Comparison of ENCODE assay signal across 8 mouse cellular contexts in the genomic region with DNA sequence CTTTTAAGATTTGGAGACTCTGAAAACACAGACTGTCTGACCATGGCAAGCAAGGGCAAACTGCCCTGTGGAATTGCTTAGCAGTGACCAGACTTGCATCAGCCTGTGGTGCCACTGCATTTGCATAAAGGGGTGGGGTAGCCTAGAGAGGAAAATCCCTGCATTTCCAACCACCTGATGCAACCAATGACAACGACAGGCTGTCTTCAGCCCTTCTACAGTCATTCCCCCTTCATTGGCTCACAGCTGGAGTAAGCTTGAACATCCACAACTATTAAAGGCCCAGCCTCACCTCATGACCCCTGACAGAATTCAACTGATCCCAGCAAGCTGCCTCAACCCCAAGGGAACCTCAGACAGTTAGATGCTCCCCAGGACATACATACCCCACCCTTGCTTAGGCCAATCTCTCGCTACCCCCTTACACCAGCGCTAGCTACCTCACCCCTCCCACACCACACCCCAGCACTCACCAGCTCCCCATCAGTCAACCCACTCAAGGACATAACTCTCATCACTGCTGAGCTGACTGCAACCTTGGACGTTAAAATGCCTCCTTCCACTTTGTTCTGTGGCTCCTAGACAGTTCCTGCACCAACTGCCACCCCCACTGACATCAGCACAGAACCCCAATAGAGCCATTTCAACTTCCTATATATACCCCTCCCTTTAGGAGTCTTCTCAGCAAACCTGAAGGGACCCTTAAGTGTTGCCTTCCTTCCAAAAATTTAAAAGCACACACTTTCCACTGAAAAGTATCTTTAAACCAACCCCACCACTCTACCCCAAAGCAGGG. TPM values are rescaled to one million over a fixed set of nuclear protein-coding genes. Genes with fewer than 3 reads are reported as not detected.
DNase-seq lines count a peak whose midpoint lies in the region; ATAC-seq lines count a peak whose summit lies in the region.

No protein-coding gene starts in this region.

- peaks cover 50% of the 10 kb centered on the region for H3K4me1 ChIP-seq in embryonic facial prominence, embryonic 12.5 days
- H3K4me1 ChIP-seq in intestine, embryonic 14.5 days (replicated peaks; ENCODE audit: control insufficient read depth, insufficient read depth, low read length), result peaks cover 48% of the 10 kb centered on the region

- H3K36me3 ChIP-seq in embryonic facial prominence, embryonic 12.5 days, result peaks cover 62% of the 10 kb centered on the region
- peaks cover 70% of the 10 kb centered on the region for H3K36me3 ChIP-seq in intestine, embryonic 14.5 days (ENCODE audit: control insufficient read depth, insufficient read depth, low read length)

- intact Hi-C loops in gastrocnemius, postnatal 36 days (cut with DNase I), result no loop called here

- H3K9me3 ChIP-seq in embryonic facial prominence, embryonic 12.5 days, result no peaks in the 10 kb centered on the region
- no peaks in the 10 kb centered on the region for H3K9me3 ChIP-seq in intestine, embryonic 14.5 days (ENCODE audit: control insufficient read depth, low read length)

- no peaks in the 10 kb centered on the region for H3K27me3 ChIP-seq in embryonic facial prominence, embryonic 12.5 days
- no peaks in the 10 kb centered on the region for H3K27me3 ChIP-seq in intestine, embryonic 14.5 days (replicated peaks; ENCODE audit: control insufficient read depth, insufficient read depth, low read length)

- H3K4me2 ChIP-seq in embryonic facial prominence, embryonic 12.5 days (replicated peaks), result peak overlapping the region; percentile 98
- peak overlapping the region; percentile 86 for H3K4me2 ChIP-seq in intestine, embryonic 14.5 days (ENCODE audit: low read length)

- H3K4me3 ChIP-seq in embryonic facial prominence, embryonic 12.5 days, result peak overlapping the region; percentile 46
- peak overlapping the region; percentile 45 for H3K4me3 ChIP-seq in intestine, embryonic 14.5 days (ENCODE audit: low read depth, low read length)

- peak overlapping the region; percentile 90 for H3K27ac ChIP-seq in embryonic facial prominence, embryonic 12.5 days
- peak overlapping the region; percentile 36; the same call in 1 of the 2 replicates for H3K27ac ChIP-seq in intestine, embryonic 14.5 days (ENCODE audit: low read depth)

- 41% methylated on average over 4 of the region's 4 CpGs for WGBS in embryonic facial prominence, embryonic 12.5 days
- 36% methylated on average over 4 of the region's 4 CpGs for WGBS in intestine, embryonic 14.5 days

- H3K9ac ChIP-seq in embryonic facial prominence, embryonic 12.5 days, result peak overlapping the region; percentile 67; the same call in 1 of the 2 replicates
- H3K9ac ChIP-seq in intestine, embryonic 14.5 days (ENCODE audit: low read length), result no peak overlapping the region

- ATAC-seq in CD4-positive, CD25-positive, alpha-beta regulatory T cell, adult 4 months, result peak; percentile 35
- no peak for ATAC-seq in embryonic facial prominence, embryonic 12.5 days (ENCODE audit: insufficient number of reproducible peaks, insufficient read depth, low FRiP score, low TSS enrichment)
- no peak for ATAC-seq in intestine, embryonic 14.5 days (replicated peaks; ENCODE audit: low FRiP score, low TSS enrichment, low read depth)

- DNase-seq in 3134 (ENCODE audit: extremely low read depth, insufficient read length, low spot score), result peak; percentile 81
- no peak for DNase-seq in intestine, embryonic 14.5 days (ENCODE audit: low spot score)
- peak; percentile 29 to 31 for DNase-seq in lung, postnatal 4 days
- no peak for DNase-seq in embryo, embryonic 10.5 days (ENCODE audit: low spot score)
- no peak for DNase-seq in urinary bladder, postnatal 14 days (ENCODE audit: low spot score)
- DNase-seq in gastrocnemius, postnatal 36 days, result no peak

RNA-seq across cellular contexts. Expression of a gene that starts 6.9 kb away (rescaled TPM):
- polyA plus RNA-seq in CD4-positive, CD25-positive, alpha-beta regulatory T cell, adult 4 months (2017; shearing (Covaris generic)), result 10 to 100 TPM; 21.3 to 26.1 TPM
- 72.6 and 75.8 TPM in 2 replicates for polyA plus RNA-seq in embryonic facial prominence, embryonic 12.5 days (2016; fragmentation: Nextera tagmentation; extraction: Ambion mirVana)
- polyA plus RNA-seq in intestine, embryonic 14.5 days (2014; fragmentation: Nextera tagmentation; extraction: Ambion mirVana), result 36.0 and 36.7 TPM in 2 replicates
- 100 to 1,000 TPM; 374 to 411 TPM for total RNA-seq in gastrocnemius, postnatal 36 days (2021)

RNA-seq across cellular contexts. Expression of a gene that starts 26.8 kb away (rescaled TPM):
- polyA plus RNA-seq in CD4-positive, CD25-positive, alpha-beta regulatory T cell, adult 4 months (2017; shearing (Covaris generic)), result not detected
- 88.9 and 94.3 TPM in 2 replicates for polyA plus RNA-seq in embryonic facial prominence, embryonic 12.5 days (2016; fragmentation: Nextera tagmentation; extraction: Ambion mirVana)
- polyA plus RNA-seq in intestine, embryonic 14.5 days (2014; fragmentation: Nextera tagmentation; extraction: Ambion mirVana), result 100 and 102 TPM in 2 replicates
- total RNA-seq in gastrocnemius, postnatal 36 days (2021), result 10 to 100 TPM; 23.1 to 23.6 TPM

RNA-seq across cellular contexts. Expression of a gene that starts 33.9 kb away (rescaled TPM):
- 10 to 100 TPM; 50.8 to 52.7 TPM for polyA plus RNA-seq in CD4-positive, CD25-positive, alpha-beta regulatory T cell, adult 4 months (2017; shearing (Covaris generic))
- polyA plus RNA-seq in embryonic facial prominence, embryonic 12.5 days (2016; fragmentation: Nextera tagmentation; extraction: Ambion mirVana), result 160 and 169 TPM in 2 replicates
- polyA plus RNA-seq in intestine, embryonic 14.5 days (2014; fragmentation: Nextera tagmentation; extraction: Ambion mirVana), result 87.8 and 101 TPM in 2 replicates
- 10 to 100 TPM; 33.3 to 34.3 TPM for total RNA-seq in gastrocnemius, postnatal 36 days (2021)

RNA-seq across cellular contexts. Expression of a gene that starts 45.5 kb away (rescaled TPM):
- 10 to 100 TPM; 11.7 to 21.8 TPM for polyA plus RNA-seq in CD4-positive, CD25-positive, alpha-beta regulatory T cell, adult 4 months (2017; shearing (Covaris generic))
- polyA plus RNA-seq in embryonic facial prominence, embryonic 12.5 days (2016; fragmentation: Nextera tagmentation; extraction: Ambion mirVana), result 27.6 and 28.5 TPM in 2 replicates
- polyA plus RNA-seq in intestine, embryonic 14.5 days (2014; fragmentation: Nextera tagmentation; extraction: Ambion mirVana), result 8.0 and 9.2 TPM in 2 replicates
- 10 to 100 TPM; 10.0 to 10.3 TPM for total RNA-seq in gastrocnemius, postnatal 36 days (2021)

Comparison
In these comparisons a context has a peak if more than half of its experiments do, and no peak if none do; other contexts are left out.
1. DNase-seq: peak in 3134 (single experiment) and lung, postnatal 4 days (2 of 2); none in intestine, embryonic 14.5 days (single experiment), embryo, embryonic 10.5 days (single experiment), urinary bladder, postnatal 14 days (single experiment) and gastrocnemius, postnatal 36 days (0 of 2).
2. RNA of a gene that starts 26.8 kb away (polyA plus RNA-seq): 100 to 102 TPM in intestine, embryonic 14.5 days and 88.9 to 94.3 TPM in embryonic facial prominence, embryonic 12.5 days; not detected in CD4-positive, CD25-positive, alpha-beta regulatory T cell, adult 4 months; every median in the first group is over 10 times any median in the second.